Mouse (Mus musculus) limb, embryonic 12.5 days (tissue): ENCODE measurements around the gene Usp9x. TPM values are rescaled to one million over a fixed set of nuclear protein-coding genes. Genes with fewer than 3 reads are reported as not detected.

Experiments used
- ATAC-seq: fragments of 200-750 bp; cut with Nextera tagmentation; 2 replicates; pipeline ENCODE4 v1.8.0; 2017; ENCODE audit warnings: low read depth, moderate TSS enrichment; ENCODE audit not compliant: insufficient number of reproducible peaks, insufficient read depth, low FRiP score, low TSS enrichment
- H3K27ac ChIP-seq: fragments of 300-500 bp; sonication (generic); 2 replicates; pipeline ENCODE4 v1.5.1; 2016; ENCODE audit warnings: mild to moderate bottlenecking, moderate library complexity
- H3K27me3 ChIP-seq: fragments of 300-500 bp; sonication (generic); 2 replicates; pipeline ENCODE4 v1.6.1; 2016; ENCODE audit warnings: mild to moderate bottlenecking, moderate library complexity
- H3K36me3 ChIP-seq: fragments of 300-500 bp; sonication (generic); 2 replicates; pipeline ENCODE4 v1.6.1; 2016; ENCODE audit warnings: mild to moderate bottlenecking, moderate library complexity
- H3K4me1 ChIP-seq: fragments of 300-500 bp; sonication (generic); replicated peaks from 2 replicates; pipeline ENCODE4 v1.6.1; 2016
- H3K4me2 ChIP-seq: fragments of 300-500 bp; sonication (generic); 2 replicates; pipeline ENCODE4 v1.6.1; 2016; ENCODE audit warnings: mild to moderate bottlenecking, moderate library complexity
- H3K4me3 ChIP-seq: fragments of 300-500 bp; sonication (generic); replicated peaks from 2 replicates; pipeline ENCODE4 v1.5.1; 2016; ENCODE audit warnings: mild to moderate bottlenecking
- H3K9ac ChIP-seq: fragments of 300-500 bp; sonication (generic); replicated peaks from 2 replicates; pipeline ENCODE4 v1.6.1; 2016; ENCODE audit warnings: mild to moderate bottlenecking, moderate library complexity
- H3K9me3 ChIP-seq: fragments of 300-500 bp; sonication (generic); 2 replicates; pipeline ENCODE4 v1.6.1; 2016; ENCODE audit warnings: mild to moderate bottlenecking, moderate library complexity
- WGBS: fragments of 180-500 bp; shearing (Covaris S2); methylation state at CpG from one replicate; pipeline ENCODE4 v1.1.7; 2016; 5-methylcytosine and 5-hydroxymethylcytosine counted together
- polyA plus RNA-seq: library from polyadenylated mRNA; unstranded; fragments of >200 nt; fragmentation: Nextera tagmentation; extraction: Ambion mirVana; gene quantifications from 2 replicates; pipeline ENCODE4 v1.2.1, GENCODE M21; 2016

Usp9x gene
- 47.4 and 48.5 TPM in 2 replicates for polyA plus RNA-seq

DNA sequence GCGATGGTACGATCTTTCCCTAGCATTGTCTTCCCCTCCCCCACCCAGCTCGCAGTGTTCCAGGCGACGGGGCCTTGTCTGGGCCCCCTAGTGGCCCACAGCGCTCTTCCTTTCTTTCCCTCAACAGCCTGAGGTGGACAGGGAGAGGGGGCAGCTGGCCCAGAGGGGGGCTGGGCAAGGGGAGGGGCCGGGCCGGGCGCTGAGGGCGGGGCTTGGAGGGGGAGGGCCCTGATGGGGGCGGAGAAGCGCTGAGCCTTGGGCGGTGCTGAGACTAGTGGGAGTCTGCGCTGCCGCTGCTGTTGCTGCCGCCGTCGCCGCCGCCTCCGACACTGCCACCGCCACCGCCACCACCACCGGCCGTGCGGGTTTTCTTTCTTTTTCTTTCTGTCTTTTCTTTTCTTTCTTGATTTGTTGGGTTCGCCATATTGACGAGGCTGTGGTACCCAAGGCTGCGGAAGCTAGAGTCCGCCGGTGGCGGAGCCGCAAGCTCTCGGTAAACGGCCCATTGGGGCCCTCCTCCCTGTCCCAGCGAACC is at the start of gene Usp9x:
Gene Usp9x (plus strand): TSS at position 258 of the 535 bp plus-strand sequence.
- H3K9ac ChIP-seq = peak within 1 kb of the TSS; percentile 85
- H3K27me3 ChIP-seq = peaks cover 27% of the 10 kb centered on the region
- peak within 1 kb of the TSS; percentile 66 for H3K4me3 ChIP-seq
- no peaks in the 10 kb centered on the region for H3K36me3 ChIP-seq
- H3K27ac ChIP-seq = peak within 1 kb of the TSS; percentile 95
- peak; percentile 95 for ATAC-seq
- peak within 1 kb of the TSS; percentile 54 for H3K4me2 ChIP-seq
- 9% methylated on average over 16 of the region's 36 CpGs for WGBS
- no peaks in the 10 kb centered on the region for H3K4me1 ChIP-seq
- no peaks in the 10 kb centered on the region for H3K9me3 ChIP-seq

- 84% methylated on average over 5 of the region's 5 CpGs for WGBS
Measured at GRCm38 (mm10) chrX:13022547-13023310, 48.6 kb upstream of the Usp9x start.

DNA sequence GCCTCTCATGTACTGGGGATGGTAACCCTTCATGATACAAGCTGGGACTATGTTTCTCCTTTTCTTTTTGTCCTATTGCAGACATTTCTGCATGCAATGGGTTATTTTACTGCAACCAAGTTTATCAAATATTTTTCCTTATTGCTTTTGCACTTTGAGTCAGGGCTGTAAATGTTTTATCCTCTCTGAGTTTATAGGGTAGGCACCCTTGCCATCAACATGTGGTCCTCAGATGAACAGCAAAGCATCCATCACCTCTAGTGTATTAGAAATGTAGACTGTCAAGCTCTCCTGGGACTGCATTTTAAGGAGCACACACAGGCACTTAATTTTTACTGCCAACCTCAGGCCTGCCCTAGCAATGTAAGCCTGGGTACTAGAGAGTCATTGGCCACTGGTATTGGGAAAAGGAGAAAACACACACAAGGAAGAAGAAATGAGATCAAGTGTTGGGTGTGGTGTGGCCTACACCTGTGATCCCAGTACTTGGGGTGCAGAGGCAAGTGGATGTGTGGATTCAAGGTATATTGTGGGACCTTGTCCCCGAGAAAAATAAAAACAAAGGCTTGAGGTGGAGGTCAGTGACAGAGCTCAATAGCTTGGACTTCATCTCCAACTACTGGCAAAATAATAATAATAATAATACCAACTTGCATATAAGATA is 46.6 kb upstream of the Usp9x start:
- ATAC-seq = no peak
- H3K4me2 ChIP-seq = no peak overlapping the region

More at GRCm38 (mm10) chrX:13022547-13023310, 48.6 kb upstream of the Usp9x start:
- Histone ChIP-seq H3K9ac (no peak overlapping the region), H3K4me1 (no peaks in the 10 kb centered on the region), H3K4me3 (no peak overlapping the region), H3K27me3 (peaks cover 5% of the 10 kb centered on the region; the same call in 1 of the 2 replicates), H3K9me3 (no peaks in the 10 kb centered on the region), H3K27ac (no peak overlapping the region), H3K36me3 (no peaks in the 10 kb centered on the region), H3K4me2 (no peak overlapping the region)
- no peak for ATAC-seq

DNA sequence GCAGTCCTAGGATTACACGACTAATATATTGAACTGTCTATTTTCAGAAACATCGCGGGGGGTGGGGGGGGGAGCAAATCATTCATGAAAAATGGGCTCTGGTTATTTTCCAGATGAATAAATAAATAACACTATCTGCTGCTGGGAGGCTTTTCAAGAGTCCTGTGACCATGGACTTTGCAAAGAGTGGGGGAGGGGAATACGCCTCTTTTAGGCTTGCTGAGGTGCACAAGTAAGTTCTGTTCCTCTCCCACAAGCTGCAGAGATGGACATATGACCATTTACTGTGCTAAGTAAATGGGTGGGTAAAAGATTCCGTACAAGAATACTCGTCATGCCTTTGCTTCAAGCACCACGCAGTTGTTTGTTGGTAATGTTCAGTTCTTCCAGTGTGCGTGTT is 46.0 kb upstream of the Usp9x start:
- Histone ChIP-seq H3K9me3 (no peaks in the 10 kb centered on the region), H3K36me3 (no peaks in the 10 kb centered on the region), H3K27ac (no peak overlapping the region), H3K27me3 (peaks cover 7% of the 10 kb centered on the region; the same call in 1 of the 2 replicates), H3K9ac (no peak overlapping the region), H3K4me2 (no peak overlapping the region), H3K4me1 (no peaks in the 10 kb centered on the region), H3K4me3 (no peak overlapping the region)
- ATAC-seq = no peak
- 87% methylated on average over 8 of the region's 8 CpGs for WGBS

More for the DNA sequence above, 46.6 kb upstream of the Usp9x start:
- Histone ChIP-seq H3K27ac (no peak overlapping the region), H3K36me3 (no peaks in the 10 kb centered on the region), H3K4me3 (no peak overlapping the region), H3K9ac (no peak overlapping the region), H3K9me3 (no peaks in the 10 kb centered on the region), H3K27me3 (peaks cover 5% of the 10 kb centered on the region; the same call in 1 of the 2 replicates), H3K4me1 (no peaks in the 10 kb centered on the region)
- WGBS = 85% methylated on average over 1 of the region's 1 CpGs

GRCm38 (mm10) chrX:13028156-13028555 is 43.1 kb upstream of the Usp9x start:
- Histone ChIP-seq H3K9ac (no peak overlapping the region), H3K27me3 (peaks cover 7% of the 10 kb centered on the region; the same call in 1 of the 2 replicates), H3K36me3 (no peaks in the 10 kb centered on the region), H3K4me1 (no peaks in the 10 kb centered on the region), H3K4me2 (no peak overlapping the region), H3K27ac (no peak overlapping the region), H3K9me3 (no peaks in the 10 kb centered on the region), H3K4me3 (no peak overlapping the region)
- no peak for ATAC-seq
- WGBS = 87% methylated on average over 4 of the region's 4 CpGs

DNA sequence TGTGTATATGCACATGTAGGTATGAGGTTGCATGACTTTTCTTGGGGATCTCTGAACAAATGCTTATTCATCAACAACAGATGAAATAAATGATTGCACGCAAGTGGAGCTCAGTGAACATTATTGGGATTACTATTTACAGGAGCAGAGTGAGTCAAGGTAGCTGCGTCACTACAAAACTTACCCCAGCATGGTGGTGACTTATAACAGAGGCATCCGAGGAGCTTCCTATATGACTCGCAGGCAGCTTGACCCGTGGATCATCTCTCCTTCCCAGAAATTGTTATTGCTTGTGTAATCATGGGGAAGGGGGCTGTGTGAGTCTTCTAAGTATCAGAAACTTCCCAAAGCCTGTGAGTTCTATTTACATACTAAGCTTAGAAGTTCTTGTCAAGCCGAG is 41.3 kb upstream of the Usp9x start:
- ATAC-seq = no peak

GRCm38 (mm10) chrX:13037085-13037484 is 34.2 kb upstream of the Usp9x start:
- no peak for ATAC-seq
- peaks cover 31% of the 10 kb centered on the region for H3K27me3 ChIP-seq
- WGBS = 85% methylated on average over 4 of the region's 4 CpGs

More for the DNA sequence above, 41.3 kb upstream of the Usp9x start:
- H3K9ac ChIP-seq = no peak overlapping the region
- H3K4me1 ChIP-seq = no peaks in the 10 kb centered on the region
- 88% methylated on average over 6 of the region's 6 CpGs for WGBS
- no peak overlapping the region for H3K4me3 ChIP-seq
- no peaks in the 10 kb centered on the region for H3K36me3 ChIP-seq
- H3K27ac ChIP-seq = no peak overlapping the region
- no peak overlapping the region for H3K4me2 ChIP-seq
- no peaks in the 10 kb centered on the region for H3K9me3 ChIP-seq
- peaks cover 10% of the 10 kb centered on the region; the same call in 1 of the 2 replicates for H3K27me3 ChIP-seq

GRCm38 (mm10) chrX:13039211-13039610 is 32.1 kb upstream of the Usp9x start:
- H3K4me3 ChIP-seq = no peak overlapping the region
- peaks cover 28% of the 10 kb centered on the region for H3K27me3 ChIP-seq
- no peak overlapping the region for H3K4me2 ChIP-seq
- no peaks in the 10 kb centered on the region for H3K36me3 ChIP-seq
- 51% methylated on average over 3 of the region's 3 CpGs for WGBS
- no peaks in the 10 kb centered on the region for H3K4me1 ChIP-seq
- no peaks in the 10 kb centered on the region for H3K9me3 ChIP-seq
- ATAC-seq = no peak
- no peak overlapping the region for H3K27ac ChIP-seq
- no peak overlapping the region for H3K9ac ChIP-seq

More at GRCm38 (mm10) chrX:13037085-13037484, 34.2 kb upstream of the Usp9x start:
- Histone ChIP-seq H3K4me3 (no peak overlapping the region), H3K9me3 (no peaks in the 10 kb centered on the region), H3K36me3 (no peaks in the 10 kb centered on the region), H3K9ac (no peak overlapping the region), H3K4me2 (no peak overlapping the region), H3K27ac (no peak overlapping the region), H3K4me1 (no peaks in the 10 kb centered on the region)

DNA sequence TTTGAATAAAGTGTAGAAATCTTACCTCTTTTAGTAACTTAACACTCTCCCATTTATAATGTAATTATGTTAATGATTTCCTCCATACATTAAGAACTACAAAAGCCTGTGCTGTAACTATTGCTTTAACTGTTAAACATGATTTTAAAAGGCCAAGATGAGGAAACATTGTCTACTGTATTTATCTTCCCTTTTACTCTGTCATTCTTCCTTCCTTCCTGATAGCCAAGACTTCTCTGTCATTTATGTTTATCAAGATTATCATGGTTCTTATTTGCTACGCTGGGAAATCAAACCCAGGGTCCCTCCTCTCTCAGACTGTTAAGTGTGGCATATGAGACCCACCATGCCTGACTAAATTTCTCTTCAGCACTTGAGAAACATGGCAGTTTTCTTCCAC is 30.9 kb upstream of the Usp9x start:
- H3K4me2 ChIP-seq = no peak overlapping the region
- WGBS = 54% methylated on average over 1 of the region's 1 CpGs
- H3K27me3 ChIP-seq = peaks cover 22% of the 10 kb centered on the region
- no peaks in the 10 kb centered on the region for H3K9me3 ChIP-seq
- no peaks in the 10 kb centered on the region for H3K4me1 ChIP-seq
- no peak overlapping the region for H3K4me3 ChIP-seq
- no peak overlapping the region for H3K9ac ChIP-seq
- H3K27ac ChIP-seq = no peak overlapping the region
- ATAC-seq = no peak
- no peaks in the 10 kb centered on the region for H3K36me3 ChIP-seq

- WGBS = 10% methylated on average over 35 of the region's 35 CpGs
- ATAC-seq = peak; percentile 98
- Histone ChIP-seq H3K36me3 (no peaks in the 10 kb centered on the region), H3K4me2 (peak overlapping the region; percentile 46), H3K27ac (peak overlapping the region; percentile 91), H3K27me3 (peaks cover 18% of the 10 kb centered on the region), H3K9me3 (no peaks in the 10 kb centered on the region), H3K9ac (peak overlapping the region; percentile 63), H3K4me3 (peak overlapping the region; percentile 37), H3K4me1 (no peaks in the 10 kb centered on the region)
Measured at GRCm38 (mm10) chrX:13041630-13042129, 29.6 kb upstream of the Usp9x start.

GRCm38 (mm10) chrX:13043780-13044179 is 27.5 kb upstream of the Usp9x start:
- WGBS = 83% methylated on average over 2 of the region's 2 CpGs
- no peak for ATAC-seq
- no peaks in the 10 kb centered on the region for H3K36me3 ChIP-seq
- no peak overlapping the region for H3K4me2 ChIP-seq
- H3K9ac ChIP-seq = no peak overlapping the region
- H3K9me3 ChIP-seq = no peaks in the 10 kb centered on the region
- H3K4me3 ChIP-seq = no peak overlapping the region
- no peak overlapping the region for H3K27ac ChIP-seq
- H3K4me1 ChIP-seq = peaks cover 3% of the 10 kb centered on the region; the same call in 1 of the 2 replicates
- H3K27me3 ChIP-seq = peaks cover 26% of the 10 kb centered on the region
